Mouse (Mus musculus) layer of hippocampus, adult 11-12 months (tissue): ENCODE data around the gene Zswim4.
A peak's percentile ranks its signal among the peaks of the same experiment; 100 is the strongest.

Source experiments
- DNase-seq: peaks from one replicate; pipeline ENCODE4 v3.0.0; 2022; ENCODE audit warnings: low spot score

The Zswim4 gene

DNA sequence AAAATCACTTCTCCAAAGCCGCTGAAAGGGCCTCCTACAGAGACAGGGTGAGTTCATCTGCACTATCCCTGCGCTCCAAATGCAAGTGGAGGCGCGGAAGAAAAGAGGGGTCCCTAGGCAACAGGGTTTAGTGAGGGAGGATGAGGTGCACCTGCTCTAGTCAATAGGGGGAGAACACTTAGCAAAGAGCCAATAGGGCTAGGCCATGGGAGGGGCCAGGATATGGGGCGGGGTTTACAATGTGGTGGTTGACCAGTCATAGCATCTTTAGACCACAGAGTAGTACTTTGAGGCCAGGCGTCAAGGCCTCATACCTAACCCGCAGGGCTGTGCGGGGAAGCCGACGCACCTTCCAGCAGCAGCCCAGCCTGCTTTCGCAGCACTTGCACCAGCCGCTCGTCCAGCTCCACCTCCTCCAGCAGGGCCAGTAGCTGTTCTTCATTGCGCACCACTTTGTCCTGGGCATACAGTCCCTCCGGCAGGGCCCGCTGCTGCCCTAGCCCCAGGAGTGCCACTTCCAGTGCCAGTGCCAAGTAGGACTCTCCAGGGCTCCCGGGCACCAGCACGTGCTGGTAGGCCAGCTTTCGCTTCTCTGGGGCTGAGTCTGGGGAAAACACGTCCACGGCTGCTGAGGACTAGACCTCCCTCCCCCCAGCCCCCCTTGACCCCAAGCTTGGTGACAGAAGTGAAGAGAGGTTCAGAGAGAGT lies 13.4 kb downstream of the Zswim4 start:
- DNase-seq: no peak

DNA sequence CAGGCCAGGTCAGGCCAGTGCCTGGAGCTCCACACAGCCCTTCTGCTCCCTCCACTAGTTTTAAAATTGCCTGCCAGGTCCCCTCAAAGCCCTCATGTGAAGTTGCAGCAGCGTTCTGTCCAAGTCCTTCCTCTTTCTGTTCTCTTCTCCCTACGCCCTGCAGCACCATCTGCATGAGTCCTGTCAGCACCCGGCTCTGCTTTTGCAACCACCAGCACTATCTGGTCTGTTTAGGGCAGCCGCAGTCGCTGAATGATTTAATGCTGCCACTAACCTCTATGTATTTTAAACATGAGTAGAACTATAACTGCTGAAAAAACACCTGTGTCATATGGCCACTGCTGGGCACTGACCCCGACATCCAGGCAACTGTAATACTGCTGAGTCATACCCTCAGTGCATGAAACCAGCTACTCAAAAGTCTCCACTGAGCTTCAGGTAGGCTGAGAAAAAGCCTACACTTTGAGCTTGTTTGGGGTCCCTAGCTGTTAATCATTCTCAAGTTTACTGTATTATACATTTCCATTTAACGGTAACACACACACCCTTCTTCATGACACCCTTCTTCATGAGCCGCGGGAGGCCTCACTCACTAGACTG lies 14.2 kb downstream of the Zswim4 start:
- no peak for DNase-seq

DNA sequence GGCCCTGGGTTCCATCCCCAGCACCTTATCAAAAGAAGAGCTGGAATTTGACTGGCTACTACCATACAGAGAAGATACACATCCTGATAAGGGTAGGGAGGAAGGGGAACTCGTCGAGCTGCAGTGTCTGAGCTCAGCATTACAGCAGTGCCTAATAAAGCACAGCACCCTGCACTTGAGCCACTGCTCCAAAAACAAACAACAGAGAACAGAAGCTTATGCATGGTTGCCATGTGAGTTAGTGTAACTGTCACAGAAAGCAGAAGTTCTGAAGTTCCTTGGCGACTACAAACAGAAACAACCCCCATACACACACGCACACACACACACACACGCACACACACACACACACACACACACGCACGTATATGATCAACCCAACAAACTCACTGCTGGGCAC lies 16.8 kb downstream of the Zswim4 start:
- DNase-seq: no peak

DNA sequence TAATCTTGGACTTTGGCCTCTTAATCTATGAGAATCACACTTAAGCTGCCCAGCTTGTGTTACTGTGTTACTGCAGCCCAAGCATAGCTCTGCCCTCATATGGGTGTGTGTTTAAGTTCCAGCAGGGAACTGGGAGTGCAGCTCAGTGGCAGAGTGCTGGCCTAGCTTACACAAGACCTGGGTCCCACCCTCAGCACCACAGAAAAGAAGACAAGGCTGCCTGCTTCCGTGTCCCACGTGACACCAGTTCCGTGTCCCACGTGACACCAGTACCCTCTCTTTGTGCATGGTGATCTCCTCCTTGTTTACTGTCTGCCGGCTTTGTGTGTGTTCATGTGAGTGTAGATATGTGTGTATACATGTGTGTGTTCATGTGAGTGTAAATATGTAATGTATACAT lies 18.7 kb downstream of the Zswim4 start:
- no peak for DNase-seq

DNA sequence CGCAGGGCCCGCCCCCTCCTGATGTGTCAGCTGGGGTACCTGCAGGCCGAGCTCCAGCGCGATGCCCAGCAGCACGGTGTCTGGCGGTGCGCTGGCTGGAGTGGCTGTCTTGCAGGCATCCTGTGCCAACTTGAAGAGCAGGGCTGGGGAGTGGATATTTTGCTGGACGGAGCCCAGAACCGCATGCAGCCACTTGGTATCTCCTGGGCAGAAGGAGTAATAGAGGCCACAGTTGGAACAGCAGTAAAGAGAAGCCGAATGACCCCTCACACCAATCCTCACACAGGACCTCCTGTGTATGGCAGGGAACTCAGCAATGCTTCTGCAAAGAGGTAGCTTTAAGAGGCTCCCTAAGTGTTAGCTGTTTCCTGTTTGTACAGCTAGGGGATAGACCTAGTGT lies 19.6 kb downstream of the Zswim4 start:
- no peak for DNase-seq

DNA sequence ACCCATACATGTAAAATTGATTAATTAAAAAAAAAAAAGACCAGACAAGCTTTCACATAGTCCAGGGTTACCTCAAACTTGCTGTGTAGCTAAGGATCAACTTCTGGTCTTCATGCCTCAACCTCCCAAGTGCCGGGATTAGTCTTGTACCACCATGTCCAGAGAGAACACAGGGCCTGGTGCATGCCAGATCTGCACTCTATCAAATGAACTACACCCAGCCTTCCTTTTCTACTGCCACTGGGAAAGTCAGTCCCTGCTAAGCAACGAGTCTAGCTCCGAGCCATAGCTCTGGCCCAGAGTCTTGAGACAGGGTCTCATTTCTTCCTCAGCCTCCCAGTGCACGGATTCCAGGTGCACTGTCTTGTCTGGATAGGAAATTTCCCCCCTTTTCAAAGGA lies 23.6 kb downstream of the Zswim4 start:
- DNase-seq: no peak

DNA sequence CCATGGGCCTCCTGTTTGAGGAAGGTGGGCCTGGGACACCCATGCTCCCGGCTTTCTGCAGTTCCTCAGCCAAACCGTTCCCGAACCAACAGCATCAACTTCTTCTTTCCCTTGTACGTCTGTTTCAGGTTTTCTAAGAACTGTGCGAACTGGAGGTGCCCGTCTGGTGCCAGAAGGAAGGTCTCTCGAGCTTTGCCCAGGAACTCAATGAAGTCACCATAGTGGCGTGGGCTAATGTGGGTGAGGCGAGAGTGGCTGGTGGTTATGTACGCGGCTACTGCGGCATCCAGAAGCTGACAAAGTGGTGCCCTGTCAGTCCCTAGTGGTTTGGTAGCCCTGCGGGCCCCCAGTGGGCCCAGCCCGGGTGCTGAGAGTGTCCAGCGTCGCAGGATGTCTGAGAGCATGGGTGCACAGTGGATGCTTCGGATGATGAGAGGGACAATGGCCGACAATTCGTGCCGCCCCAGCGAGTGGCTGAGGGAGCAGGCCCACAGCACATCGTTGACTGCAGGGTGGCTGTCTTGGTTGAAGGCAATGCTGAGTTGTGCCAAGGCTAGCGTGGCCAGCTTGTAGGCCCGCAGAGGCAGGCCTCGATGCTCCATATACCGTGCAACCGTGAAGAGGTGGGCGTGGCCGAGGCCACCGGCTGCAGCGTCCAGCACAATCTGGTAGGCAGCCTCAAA lies 24.8 kb downstream of the Zswim4 start:
- DNase-seq: no peak

DNA sequence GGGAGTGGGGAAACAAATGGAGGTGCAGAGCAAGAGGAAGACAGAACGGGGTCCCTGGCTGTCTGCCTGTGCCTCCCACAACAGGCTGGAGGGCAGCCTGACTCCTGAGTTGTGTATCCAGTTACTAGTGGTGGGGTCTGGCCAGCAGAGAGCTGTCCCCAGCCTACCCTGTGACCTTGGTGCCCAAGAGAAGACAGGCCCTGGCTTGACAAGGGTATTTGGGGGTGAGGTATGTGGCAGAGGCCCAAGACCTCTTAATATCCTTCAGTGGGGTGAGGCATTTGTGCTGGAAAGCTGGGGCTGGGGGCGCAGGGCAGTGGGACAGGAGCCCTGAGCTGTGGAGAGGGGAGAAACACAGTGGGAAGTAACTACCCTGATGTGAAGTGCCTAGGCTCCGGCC lies 25.7 kb downstream of the Zswim4 start:
- DNase-seq: no peak

DNA sequence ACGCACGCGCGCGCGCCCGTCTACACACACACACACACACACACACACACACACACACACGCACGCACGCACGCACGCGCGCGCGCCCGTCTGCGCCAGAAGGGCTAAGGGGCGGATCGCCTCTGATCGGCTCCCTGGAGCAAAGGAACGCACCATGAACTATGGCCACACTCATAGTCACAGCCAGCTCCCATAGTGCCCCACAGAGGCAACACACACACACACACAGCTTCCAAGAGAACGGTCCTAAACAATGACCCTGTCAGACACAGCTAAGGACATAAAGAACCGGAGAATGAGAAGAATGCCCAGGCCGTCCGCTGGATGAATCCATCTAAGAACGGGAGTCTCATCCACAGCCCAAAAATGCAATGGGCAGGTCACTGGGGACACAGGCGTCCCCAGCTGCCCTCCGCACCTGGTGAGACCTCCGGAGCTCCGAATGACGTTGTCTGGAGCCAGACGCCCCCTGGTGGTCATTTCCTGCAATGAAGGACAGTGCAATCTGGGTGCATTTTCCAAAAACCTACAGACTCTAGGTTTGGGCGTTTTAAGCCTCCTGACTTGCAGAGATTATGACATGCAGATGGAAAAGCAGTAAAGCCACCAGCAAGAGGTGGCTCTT lies 26.6 kb downstream of the Zswim4 start:
- DNase-seq: peak; percentile 81

DNA sequence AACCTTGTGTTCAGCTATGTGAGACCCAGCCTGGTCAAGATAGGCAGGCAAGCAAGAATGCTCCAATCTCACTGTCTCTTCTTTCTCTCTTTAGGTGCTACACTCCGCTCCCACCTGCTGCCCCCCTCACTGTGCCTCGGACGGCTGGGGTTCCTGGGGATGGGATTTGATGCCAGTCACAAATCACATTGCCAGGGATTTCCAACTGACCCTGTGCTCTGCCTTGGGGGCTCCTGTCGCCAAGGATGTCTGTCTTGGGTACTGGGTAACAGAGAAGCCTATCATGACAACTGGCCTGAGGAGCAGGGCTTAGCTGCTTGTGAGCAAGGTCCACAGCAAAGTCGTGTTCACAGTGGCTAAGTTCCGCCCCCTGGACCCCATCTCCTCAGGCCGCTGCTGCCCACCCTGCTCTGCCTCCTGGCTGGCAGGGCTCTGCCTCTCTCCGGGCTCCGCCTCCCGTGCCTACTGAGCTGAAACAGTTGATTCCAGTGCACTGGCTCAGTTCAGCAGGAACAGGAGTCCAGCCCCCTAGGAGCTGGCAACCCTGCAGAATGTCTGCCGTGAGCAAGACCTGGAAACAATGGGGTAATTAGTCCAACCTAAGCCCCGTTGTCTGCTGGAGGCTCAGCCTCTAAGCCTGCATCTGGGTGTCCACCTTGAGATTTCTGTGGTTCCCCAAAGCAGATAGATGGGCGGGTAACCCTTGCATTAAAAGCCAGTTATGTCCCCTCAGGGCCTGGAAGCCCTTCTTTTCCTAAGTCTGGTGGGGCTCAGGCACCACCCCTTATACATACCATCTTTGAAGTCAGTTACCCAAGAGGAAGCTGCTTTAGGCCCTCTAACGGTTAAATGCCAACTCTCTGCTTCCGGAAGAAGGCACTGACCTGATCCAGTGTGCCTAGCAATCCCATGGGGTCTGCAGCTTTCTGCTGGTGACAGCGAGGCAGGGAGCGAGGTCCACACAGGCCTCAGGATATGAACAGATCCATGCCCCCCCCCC lies 28.2 kb downstream of the Zswim4 start:
- DNase-seq: no peak

DNA sequence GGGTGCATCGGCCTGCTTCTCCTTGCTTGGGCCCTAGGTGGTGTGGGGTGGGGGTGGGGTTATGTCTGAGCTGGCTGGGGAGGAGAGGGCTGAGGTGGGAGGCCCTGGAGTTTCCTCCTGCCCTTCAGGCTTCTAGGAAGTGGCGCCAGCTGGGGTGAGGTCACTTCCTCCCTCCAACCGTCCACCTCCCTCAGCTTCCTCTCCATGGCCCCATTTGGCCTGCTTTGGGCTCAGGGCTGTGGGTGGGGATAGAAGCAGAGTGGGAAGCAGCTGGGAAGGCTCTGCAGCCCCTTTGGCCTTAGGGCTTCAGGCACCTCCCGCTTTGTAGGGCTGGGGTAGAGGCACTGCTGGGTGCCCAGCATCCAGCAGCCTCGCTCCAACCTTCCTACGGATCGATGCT lies 29.0 kb downstream of the Zswim4 start:
- DNase-seq: no peak

DNA sequence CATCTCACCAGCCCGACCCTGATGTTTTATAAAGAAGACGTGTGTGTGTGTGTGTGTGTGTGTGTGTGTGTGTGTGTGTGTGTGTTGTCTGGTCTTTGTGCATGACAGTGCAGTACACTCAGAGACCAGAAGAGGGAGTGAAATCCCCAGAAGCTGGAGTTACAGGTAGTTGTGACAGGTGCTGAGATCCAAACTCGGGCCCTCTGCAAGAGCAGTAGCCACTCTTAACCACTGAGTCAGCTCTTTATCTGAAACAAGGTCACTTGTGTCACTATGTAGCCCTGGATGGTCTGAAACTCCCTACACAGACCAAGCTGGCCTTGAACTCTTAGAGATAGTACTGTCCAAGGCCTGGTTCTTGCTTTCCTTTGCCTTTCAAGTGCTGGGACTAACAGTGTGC lies 30.2 kb downstream of the Zswim4 start:
- DNase-seq: no peak

DNA sequence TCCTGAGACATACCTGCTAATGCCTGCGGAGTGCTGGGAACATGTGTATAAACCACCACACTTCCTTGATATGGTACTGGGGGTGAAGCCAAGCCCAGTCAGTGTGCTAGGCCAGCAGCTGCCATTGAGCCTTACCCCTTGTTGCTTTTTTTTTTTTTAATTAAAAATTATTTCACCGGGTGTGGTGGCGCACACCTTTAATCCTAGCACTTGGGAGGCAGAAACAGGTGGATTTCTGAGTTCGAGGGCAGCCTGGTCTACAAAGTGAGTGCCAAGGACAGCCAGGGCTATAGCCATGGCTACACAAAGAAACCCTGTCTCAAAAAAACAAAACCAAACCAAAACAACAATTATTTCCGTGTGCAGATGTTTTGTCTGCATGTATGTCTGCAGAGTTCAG lies 31.8 kb downstream of the Zswim4 start:
- no peak for DNase-seq

DNA sequence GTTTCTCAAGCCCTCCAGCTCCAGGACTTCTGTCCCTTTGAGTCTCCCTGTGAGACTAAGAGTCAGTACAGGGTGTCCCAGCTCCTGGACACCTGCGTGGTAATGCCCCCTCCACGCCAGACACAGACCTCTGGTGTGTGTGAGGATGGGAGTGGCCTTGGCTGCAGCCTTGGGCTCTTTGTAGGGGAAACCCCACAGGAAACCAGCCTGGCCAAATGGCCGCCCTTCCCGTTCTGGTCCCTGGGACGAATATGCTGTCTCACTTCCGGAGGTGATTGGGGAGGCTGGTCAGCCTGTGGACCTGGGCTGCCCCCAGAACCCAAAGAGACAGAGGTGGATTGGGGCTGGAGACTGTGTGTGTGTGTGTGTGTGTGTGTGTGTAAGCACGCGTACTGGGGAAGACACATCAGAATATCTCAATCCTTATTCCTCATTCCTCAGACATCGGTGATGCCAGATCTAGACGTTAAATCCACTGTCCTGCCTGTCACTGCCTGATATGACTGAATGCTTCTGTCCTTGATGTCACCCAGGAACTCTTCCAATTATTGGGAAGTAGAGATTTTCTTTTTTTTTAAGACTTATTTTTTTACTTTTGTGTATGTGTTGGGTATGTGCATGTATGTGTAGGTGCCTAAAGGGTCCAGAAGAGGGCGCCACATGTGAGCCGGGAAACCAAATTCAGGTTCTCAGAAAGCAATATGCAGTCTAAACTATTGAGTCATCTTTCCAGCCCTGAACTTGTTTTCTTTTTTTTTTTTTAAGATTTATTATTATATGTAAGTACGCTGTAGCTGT lies 32.7 kb downstream of the Zswim4 start:
- DNase-seq: no peak

DNA sequence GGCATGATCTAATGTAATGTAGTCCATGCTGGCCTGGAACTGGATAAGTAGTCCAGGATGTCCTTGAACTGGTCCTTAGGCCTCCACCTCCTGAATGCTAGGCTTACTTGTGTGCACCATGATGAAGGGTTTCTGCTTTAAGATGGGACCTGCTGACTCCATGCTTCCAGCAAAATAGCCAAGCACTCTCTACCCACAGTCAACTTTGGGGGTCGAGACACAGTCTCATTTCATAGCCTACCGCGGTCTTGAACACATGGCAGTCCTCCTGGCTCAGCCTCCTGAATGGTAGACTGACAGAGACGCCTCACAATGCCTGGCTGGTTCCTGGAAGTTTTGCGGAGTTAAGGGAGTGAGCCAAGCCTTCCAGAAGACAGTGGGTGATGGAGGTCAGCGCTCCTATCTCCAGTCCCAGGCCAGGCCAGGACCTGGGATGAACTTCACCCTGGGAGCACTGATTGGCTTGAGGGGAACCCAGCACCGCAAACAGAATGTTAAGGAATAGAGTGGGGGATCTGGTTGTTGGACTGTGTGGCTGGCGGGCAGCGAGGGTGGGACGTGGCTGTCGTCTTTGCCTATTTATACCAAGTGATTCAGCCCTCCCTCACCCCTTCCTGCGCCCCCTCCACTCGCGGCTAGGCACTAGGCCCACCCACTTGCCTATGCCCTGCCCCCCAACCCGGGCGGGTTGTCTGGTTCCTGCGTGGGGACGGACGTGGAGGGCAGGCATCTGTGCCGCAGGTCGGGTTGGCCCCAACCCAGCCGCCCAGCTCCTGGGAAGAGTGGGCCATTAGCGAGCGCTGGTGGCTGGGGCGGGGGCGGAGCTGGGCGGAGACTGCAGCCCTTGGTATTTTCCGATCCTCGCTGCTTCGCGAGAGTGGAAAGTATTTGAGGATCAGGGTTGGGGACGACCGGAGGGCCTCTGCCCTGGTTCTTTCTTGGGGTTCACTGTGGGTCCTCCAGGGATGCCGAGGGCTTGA lies 33.6 kb downstream of the Zswim4 start:
- DNase-seq: peak; percentile 69

DNA sequence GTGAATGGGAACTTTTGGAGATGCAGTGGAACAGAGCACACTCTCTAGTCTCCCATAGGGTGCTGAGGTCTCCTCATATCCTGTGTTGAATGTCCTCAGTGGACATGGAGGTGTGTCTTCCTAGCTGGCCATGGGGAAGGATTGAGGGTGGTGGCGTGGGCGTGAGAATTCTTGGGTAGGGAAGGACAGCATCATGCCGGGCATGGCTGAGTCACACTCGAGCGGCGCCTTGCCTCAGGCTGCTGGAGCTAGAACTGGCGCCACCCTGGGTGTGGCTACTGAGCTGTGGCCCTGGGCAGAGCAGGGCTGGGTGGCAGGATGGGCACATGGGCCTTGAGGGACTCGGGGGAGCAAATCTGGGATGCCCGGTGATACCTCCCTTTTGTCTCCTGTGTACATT lies 34.4 kb downstream of the Zswim4 start:
- DNase-seq: no peak

DNA sequence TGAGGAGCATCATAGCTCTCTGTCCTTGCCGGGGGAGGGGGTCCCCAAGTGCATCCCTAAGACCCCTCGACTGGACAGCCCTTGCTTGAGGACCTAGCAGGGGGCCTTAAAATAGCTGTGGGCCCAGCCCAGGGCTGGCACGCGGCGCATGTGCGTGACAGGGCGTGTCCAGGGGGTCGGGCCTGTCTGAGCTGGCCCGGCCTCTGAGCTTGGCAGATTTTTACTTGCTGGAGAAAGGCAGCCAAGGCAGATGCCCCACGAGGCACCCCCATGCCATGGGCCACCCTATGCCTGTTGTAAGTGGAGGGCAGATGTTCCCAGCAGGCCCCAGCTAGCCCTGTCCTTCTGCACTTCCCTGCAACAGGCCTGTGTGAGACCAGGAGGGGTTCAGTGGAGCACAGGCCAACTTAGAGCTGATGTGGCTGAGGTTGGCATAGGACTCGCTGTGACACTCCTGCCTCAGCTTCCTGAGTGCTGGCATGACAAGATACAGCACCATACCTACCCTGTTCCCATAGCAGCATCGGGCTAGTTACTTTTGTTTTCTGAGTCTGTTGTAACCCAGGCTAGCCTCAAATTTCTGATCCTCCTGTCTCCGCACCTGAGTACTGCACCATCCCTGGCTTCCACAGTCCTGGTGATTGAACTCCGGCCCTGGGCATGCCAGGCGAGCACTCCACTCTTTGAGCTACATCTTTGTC lies 35.2 kb downstream of the Zswim4 start:
- peak; percentile 70 for DNase-seq

DNA sequence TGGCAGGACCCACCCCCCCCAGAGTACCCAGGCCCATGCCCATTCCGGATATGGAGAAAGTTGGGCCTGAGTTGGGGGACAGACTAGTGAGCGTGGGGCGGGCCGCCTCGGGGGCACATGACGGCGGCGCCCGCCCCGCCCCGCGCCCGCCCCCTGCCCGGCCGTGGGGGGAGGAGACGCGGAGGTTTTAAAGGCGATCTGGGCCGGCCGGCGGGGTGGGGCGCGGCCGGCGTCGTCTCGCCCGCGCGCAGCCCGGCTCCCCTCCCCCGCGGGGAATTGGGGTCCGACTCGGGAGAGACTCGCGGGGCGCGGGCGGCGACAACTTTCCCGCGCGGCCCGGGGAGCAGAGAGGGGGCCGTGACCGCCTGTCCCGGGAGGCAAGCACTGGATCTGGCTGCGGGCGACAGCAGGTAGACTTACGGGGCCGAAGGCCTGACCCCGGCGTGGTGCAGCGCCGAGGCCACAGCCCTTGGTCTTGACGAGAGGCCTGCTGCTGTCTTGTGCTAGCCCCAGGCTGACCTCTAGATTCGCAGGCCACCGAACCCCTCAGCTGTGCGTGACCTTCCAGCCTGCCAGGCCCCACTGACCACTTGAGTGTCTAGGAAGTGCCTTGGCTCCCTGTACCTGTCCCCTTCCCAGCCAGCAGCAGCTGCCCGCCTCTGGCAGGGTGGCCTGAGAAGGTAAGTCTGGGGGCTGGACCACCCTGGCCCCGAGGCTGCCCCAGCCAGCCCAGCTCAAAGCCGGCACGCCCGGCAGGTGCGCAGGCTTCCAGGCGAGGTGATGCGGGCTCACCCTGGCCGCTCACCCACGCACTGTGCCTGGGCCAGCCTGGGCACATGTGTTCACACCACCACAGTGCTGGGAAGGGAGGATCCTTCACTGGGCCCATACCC lies 36.0 kb downstream of the Zswim4 start:
- peak; percentile 73 for DNase-seq
